Mouse (Mus musculus): ENCODE results near the gene Ndel1.

GRCm38 (mm10) chr11:68805148-68805547, 66.5 kb downstream of the Ndel1 start:
- TF ChIP-seq CTCF (IDR thresholded peaks at IDR 0.05; ENCODE audit: low read depth, low read length), result no peak
- TF ChIP-seq GATA1 (IDR thresholded peaks at IDR 0.05; ENCODE audit: borderline replicate concordance, low read length), result no peak
- no peak for TF ChIP-seq TAL1 (conservative IDR thresholded peaks at IDR 0.05; ENCODE audit: low read depth, low read length)
- TF ChIP-seq GATA2 (IDR thresholded peaks at IDR 0.05; ENCODE audit: borderline replicate concordance, low read depth, low read length), result no peak
- TF ChIP-seq POLR2AphosphoS5 (IDR thresholded peaks at IDR 0.05; ENCODE audit: insufficient replicate concordance, low read depth, low read length), result no peak
